Mouse (Mus musculus) urinary bladder, adult 2 months (tissue): ENCODE results near the gene Dnaaf3. TPM values are rescaled to one million over a fixed set of nuclear protein-coding genes. Genes with fewer than 3 reads are reported as not detected.

Source experiments
- DNase-seq: peaks from one replicate; pipeline ENCODE4 v3.0.0; 2022; ENCODE audit warnings: low spot score
- polyA plus RNA-seq: library from polyadenylated mRNA; depleted of rRNA; stranded (reverse); fragments of >200 nt; gene quantifications from 2 replicates; pipeline ENCODE4 v1.2.3, GENCODE M21; 2012; rRNA removed

The Dnaaf3 gene
- polyA plus RNA-seq, 1 experiment = 4.0 TPM

DNA sequence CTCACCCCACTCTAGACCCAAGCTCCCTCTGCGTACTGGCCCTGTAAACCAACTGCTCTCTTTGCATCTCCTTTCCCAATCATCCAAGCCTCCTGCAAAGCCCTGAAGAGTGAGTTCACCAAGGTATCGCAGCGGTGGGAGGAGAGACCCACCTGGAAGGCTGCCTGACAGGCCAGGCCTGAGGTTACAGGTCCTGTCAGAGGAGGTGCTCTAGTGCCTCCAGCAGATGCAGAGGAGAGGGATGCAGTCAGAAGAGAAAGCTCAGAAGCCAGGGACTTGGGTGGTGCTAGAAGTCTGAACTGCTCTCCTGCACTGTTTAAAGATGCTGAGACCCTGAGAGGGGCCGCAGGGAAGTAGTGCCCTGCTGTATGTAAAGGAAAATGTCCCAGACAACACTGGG is 33.2 kb downstream of the Dnaaf3 start:
- no peak for DNase-seq

DNA sequence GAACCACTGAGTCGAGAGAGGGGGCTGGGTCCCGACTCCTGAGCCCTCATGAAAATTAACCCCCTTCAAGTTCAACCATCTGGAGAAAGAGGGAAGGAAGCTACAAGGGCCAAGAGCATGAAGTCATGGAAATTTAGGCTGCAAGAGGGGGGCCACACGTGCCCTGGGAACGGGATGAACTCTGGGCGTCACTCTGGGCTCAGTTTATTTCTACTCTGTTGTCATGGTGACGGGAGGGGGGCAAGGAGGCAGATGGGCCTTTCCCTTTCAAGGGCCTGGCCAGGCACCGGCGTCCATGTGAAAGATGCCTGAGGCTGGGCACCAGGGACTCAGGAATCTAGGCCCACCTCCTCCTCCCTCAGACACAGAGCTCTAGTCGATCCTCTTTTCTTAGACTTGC is 34.0 kb downstream of the Dnaaf3 start:
- DNase-seq = no peak

DNA sequence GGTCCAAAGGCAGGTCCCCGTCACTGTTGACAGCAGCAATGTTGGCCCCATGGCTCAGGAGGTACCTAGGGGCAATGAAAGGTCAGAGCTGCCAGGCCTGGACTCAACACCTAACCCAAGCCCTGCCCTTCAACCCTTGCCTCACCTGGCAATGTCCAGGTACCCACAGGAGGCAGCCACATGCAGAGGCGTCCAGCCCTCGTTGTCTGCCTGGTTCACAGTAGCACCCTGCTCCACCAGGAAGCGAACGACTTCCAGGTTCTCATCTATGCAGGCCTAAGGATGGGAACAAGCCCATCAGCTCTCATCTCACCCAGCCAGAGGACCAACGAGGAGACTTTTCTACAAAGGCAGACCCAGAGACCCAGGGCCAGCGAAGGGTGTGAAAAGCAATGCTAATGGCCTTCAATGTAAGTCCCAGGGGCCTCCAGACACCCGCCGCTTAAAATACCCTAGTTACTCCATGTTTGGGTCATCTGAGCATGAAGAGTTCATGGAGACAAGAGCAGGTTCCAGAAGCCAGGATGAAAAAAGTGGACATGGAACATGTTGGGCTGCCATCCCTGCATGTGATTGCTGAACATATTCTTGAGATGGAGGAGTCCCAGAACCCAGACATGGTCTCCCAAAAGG is 34.9 kb downstream of the Dnaaf3 start:
- DNase-seq = no peak

DNA sequence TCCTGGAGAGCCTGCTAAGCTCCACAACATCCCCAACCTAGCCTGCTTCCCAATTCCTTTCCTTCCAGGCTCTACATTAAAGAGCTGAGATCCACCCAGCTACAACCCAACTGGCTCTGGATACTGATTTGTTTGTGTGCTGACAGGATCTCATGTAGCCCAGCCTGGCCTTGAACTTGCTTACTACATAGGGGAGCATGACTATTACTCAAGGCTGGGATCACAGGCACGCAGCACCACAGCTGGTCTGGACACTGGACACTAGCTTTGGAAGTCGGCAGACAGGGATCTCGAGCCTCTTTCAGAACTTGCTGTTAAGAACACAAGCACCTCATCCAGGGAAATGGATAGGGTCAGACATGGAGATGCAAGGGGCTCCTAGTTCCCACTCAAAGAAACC is 35.8 kb downstream of the Dnaaf3 start:
- no peak for DNase-seq

DNA sequence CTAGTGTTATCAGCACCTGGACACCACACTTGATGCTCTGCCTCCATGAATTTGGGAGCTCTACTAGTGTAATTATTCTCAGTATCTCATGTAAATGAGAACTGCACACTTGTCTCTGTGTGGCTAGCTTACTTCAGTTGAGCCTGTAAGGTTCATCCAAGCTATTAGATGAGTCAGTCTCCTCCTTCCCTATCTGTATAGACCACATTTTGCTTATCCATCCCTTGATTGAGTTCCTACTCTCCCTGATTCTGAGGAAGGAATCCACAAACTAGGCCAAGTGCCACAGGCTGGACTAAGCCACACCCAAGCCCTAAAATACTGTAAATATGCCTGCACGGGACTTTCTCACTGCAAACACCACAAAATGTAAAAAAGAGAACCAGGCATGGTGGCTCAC is 38.3 kb downstream of the Dnaaf3 start:
- no peak for DNase-seq

DNA sequence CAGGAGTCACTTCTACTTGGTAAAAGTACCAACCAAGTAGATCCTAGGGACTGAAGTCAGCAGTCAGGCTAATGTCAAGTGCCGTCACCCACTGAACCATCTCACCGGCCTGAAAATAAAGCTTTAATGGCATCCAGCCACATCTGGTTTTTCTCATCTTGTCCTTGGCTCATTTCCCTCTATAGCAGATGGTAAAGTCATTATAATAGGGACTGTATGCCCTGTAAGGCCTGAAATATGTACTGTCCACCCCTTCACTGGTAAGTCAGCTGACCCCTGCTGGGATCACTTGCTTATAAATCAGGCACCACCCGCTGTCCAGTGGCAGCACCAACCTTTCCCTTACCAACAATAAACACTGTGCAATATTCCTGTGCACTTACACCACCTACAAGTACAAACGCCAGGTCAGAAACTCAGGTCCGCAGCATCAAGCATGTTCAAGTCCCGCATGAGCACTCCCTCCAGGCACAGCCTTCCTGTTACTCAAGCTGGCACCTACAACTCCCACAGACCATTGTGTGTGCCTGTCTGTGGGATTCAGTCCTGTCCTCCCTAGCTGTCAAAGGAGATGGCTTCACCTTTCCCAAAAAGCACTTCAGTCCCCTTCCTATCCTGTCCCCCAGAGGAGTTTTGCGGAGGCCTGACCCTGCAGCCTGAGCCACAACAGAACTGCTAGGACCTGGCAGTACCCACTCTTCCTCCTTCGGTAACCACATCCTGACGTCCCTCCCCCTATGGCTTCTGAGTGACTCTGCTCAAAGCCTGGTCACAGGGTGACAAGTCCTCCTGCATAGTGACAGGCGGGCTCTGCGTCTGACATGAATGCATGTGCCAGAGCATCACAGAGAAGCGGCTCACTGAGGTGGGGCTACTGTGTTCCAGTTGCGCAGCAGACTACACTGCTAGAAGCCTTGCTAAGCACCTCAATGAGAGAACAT is 39.7 kb downstream of the Dnaaf3 start:
- DNase-seq = no peak

DNA sequence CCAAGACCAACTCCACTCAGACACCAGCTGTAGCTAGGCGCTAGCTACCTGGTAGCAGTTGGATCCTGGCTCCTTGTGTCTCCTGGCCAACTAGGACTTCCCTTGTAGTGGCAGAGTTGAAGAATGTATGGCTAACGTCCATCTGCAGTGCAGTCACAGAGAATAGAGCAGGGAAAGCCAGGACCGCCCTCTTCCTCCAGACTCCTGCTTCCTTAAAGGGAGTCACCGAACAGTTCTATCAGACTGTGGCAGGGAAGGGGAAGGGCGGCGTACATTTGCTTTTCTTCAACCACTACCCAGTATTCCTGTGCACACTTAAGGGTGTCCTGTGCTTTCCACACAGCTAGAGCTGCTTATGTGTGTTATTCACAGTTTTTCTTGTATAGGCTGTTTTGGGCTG is 40.9 kb downstream of the Dnaaf3 start:
- no peak for DNase-seq

DNA sequence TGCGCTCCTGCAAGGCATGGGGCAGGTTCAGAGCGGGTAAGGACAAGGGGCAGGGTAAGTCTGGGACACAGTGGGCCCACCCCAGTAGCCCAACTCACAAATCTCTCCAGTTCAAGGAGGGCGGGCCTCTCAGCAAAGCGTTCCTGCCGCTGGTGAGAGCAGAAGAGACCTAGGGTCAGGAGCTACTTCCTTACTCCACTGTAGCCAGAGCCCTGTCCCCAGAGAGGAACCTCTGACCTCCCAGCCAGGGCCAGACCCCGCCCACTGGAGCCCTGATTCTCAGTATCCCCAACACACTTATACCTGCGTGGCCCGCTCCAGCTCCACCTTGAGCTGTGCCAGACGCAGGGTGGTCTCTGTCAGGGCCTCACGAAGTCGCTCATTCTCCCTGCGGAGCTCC is 50.0 kb downstream of the Dnaaf3 start:
- no peak for DNase-seq

DNA sequence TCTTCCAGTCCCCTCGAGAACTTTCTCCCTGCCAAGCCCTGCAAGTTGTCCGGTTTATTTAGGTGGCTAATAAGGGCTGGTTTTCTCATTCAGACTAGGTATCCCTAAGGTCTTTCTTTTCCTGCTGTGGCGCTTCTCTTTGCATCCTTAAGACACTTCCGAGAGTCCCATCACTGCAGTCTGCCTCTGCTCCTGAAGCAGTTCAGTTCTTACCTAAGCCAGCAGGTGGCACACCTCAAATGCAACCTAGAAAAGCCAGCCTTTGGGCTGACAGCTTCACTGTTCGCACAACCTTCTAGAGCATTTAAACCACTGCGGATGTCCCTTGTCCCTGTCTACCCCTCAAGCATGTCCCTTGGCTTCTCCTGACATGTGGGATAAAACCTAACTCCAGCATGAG is 52.6 kb downstream of the Dnaaf3 start:
- DNase-seq = no peak

DNA sequence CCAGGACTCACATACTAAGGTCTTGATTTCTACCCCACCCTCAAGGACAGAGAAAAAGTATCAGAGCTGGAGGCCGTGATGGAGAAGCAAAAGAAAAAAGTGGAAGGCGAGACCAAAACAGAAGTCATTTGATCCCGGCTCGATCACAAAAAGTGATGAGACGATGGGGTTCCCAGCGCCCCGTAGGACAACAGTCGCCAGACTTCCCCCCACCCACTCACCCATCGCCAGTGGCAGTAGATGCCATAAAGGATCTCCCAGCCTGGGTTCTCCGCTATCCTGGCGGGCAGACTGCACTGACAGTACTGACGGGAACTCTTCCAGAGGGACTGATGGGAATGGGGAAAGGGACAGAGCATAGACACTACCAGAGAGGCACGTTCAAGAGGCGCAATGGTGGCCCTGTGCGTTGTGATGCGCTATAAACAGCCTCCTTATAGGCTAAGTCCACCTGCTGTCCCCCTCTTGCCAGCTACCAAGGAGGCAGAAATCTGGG is 53.4 kb downstream of the Dnaaf3 start:
- no peak for DNase-seq

DNA sequence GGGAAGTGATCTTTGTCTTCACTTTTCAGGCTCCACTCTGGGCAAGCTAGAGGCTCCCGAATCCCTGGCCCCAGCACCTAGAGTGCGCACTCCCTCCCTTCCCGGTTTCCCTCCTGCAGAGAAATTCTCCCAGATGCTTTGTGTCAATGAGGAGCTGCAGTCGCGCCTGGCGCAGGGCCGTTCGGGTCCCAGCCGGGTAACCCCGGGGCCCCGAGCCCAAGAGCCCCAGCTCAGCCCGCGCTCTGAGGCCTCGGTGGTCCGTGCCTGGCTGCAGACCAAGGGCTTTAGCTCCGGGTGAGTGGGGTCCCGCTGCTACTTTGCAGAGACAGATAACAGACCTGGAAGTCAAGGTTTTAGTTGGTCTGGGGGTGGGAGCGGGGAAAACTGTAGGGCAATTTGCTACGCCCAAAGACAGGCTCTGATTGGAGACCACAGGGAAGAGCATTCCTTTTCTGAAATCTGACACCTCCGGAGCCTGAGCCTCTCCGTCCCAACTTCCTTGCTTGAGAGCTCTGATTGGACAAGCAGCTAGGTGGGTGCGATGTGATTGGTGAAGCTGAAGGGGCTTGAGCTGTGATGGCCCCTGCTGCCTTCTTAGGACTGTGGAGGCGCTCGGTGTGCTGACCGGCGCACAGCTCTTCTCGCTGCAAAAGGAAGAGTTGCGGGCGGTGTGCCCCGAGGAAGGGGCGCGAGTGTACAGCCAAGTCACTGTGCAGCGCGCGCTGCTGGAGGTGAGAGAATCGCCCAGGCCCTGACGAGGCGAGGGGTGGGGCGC is 54.0 kb downstream of the Dnaaf3 start:
- peak; percentile 53 for DNase-seq

DNA sequence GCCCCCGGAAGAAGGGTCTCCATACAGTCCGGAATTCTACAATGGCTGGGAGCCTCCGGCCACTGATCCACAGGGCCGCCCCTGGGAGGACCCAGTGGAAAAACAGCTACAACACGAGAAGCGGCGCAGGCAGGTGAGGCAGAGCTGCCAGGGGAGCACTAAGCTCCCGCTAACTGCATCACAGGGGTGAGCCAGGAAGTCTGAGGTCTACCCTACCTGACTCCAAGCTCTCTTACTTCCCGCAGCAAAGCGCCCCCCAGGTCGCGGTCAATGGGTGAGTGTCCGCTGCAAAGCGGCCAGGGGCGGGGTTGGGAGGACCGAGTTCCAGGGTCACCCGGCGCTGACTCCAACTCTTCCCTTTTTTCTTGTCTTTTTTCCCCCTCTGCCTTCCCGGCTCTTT is 58.3 kb downstream of the Dnaaf3 start:
- DNase-seq = no peak

Other genes with a start within 250 kb of the Dnaaf3 start
- gene Ncr1, start 194.7 kb downstream of the Dnaaf3 start, polyA plus RNA-seq = 0.78 and 1.4 TPM in 2 replicates
- not detected in 2 replicates for gene Gp6, start 134.7 kb downstream of the Dnaaf3 start, polyA plus RNA-seq
- gene Rdh13, start 86.8 kb downstream of the Dnaaf3 start, polyA plus RNA-seq = 22.3 and 24.7 TPM in 2 replicates
- gene Eps8l1, start 71.8 kb downstream of the Dnaaf3 start, polyA plus RNA-seq = 19.2 and 21.2 TPM in 2 replicates
- gene Ppp1r12c, start 30.8 kb downstream of the Dnaaf3 start, polyA plus RNA-seq = 72.0 and 159 TPM in 2 replicates
- gene Tnnt1, start 16.1 kb downstream of the Dnaaf3 start, polyA plus RNA-seq = 7.5 and 8.8 TPM in 2 replicates
- 5.1 and 5.5 TPM in 2 replicates for gene Tnni3, start 8.2 kb downstream of the Dnaaf3 start, polyA plus RNA-seq
- gene Syt5, start 15.1 kb upstream of the Dnaaf3 start, polyA plus RNA-seq = 0.74 and 0.78 TPM in 2 replicates
- gene Ptprh, start 71.6 kb upstream of the Dnaaf3 start, polyA plus RNA-seq = not detected in 2 replicates
- 15.5 and 19.2 TPM in 2 replicates for gene Tmem86b, start 99.0 kb upstream of the Dnaaf3 start, polyA plus RNA-seq
- 130 and 140 TPM in 2 replicates for gene Ppp6r1, start 126.6 kb upstream of the Dnaaf3 start, polyA plus RNA-seq
- gene Hspbp1, start 152.6 kb upstream of the Dnaaf3 start, polyA plus RNA-seq = 33.0 and 33.5 TPM in 2 replicates
- 10.1 and 12.8 TPM in 2 replicates for gene Brsk1, start 158.2 kb upstream of the Dnaaf3 start, polyA plus RNA-seq
- gene Tmem150b, start 192.8 kb upstream of the Dnaaf3 start, polyA plus RNA-seq = 0.99 and 1.1 TPM in 2 replicates
- 69.0 and 73.6 TPM in 2 replicates for gene Kmt5c, start 207.7 kb upstream of the Dnaaf3 start, polyA plus RNA-seq
- 40.5 and 61.3 TPM in 2 replicates for gene Cox6b2, start 220.6 kb upstream of the Dnaaf3 start, polyA plus RNA-seq
- gene Fam71e2, start 238.8 kb upstream of the Dnaaf3 start, polyA plus RNA-seq = 0.06 and 0.08 TPM in 2 replicates